Mouse (Mus musculus) frontal cortex, adult (tissue): ENCODE results near the gene Oxct1.

Experiments used
- ATAC-seq: cut with Nextera tagmentation; 2 replicates; pipeline ENCODE4 v1.9.2; 2017; ENCODE audit warnings: mild to moderate bottlenecking, moderate library complexity, mixed read lengths; ENCODE audit not compliant: low TSS enrichment

Gene Oxct1

GRCm38 (mm10) chr15:4026231-4026773 lies at the start of gene Oxct1:
Oxct1 (plus strand) TSS chr15:4026383.
- ATAC-seq, result peak; percentile 88

GRCm38 (mm10) chr15:3978279-3978678 lies 47.9 kb upstream of the Oxct1 start:
- no peak for ATAC-seq

- peak; percentile 94 for ATAC-seq
Measured at GRCm38 (mm10) chr15:3979061-3979848, 46.9 kb upstream of the Oxct1 start, which contains the start of gene Fbxo4. Fbxo4 (minus strand) TSS chr15:3979573.

- ATAC-seq, result no peak; the same call in none of the 2 replicates
Measured at GRCm38 (mm10) chr15:3979871-3980270, 46.3 kb upstream of the Oxct1 start.

GRCm38 (mm10) chr15:3982732-3983131 lies 43.5 kb upstream of the Oxct1 start:
- no peak for ATAC-seq

- no peak for ATAC-seq
Measured at GRCm38 (mm10) chr15:3984876-3985275, 41.3 kb upstream of the Oxct1 start.

GRCm38 (mm10) chr15:3987981-3988380 lies 38.2 kb upstream of the Oxct1 start:
- ATAC-seq, result no peak

- no peak for ATAC-seq
Measured at GRCm38 (mm10) chr15:3994852-3995447, 31.2 kb upstream of the Oxct1 start.

- ATAC-seq, result peak; percentile 97
Measured at GRCm38 (mm10) chr15:3995448-3996266, 30.5 kb upstream of the Oxct1 start, which contains the start of gene AW549877. AW549877 (minus strand) TSS chr15:3995744.

- ATAC-seq, result no peak
Measured at GRCm38 (mm10) chr15:3996267-3997010, 29.7 kb upstream of the Oxct1 start.

- no peak for ATAC-seq
Measured at GRCm38 (mm10) chr15:3999144-3999543, 27.0 kb upstream of the Oxct1 start.

GRCm38 (mm10) chr15:4000536-4000935 lies 25.6 kb upstream of the Oxct1 start:
- ATAC-seq, result no peak

- no peak for ATAC-seq
Measured at GRCm38 (mm10) chr15:4013873-4014272, 12.3 kb upstream of the Oxct1 start.

GRCm38 (mm10) chr15:4020711-4021110 lies 5.5 kb upstream of the Oxct1 start:
- peak; percentile 52 for ATAC-seq

GRCm38 (mm10) chr15:4023747-4024146 lies 2.4 kb upstream of the Oxct1 start:
- ATAC-seq, result no peak

- no peak for ATAC-seq
Measured at GRCm38 (mm10) chr15:4024726-4025507, 1.3 kb upstream of the Oxct1 start.

GRCm38 (mm10) chr15:4025508-4025904 lies 677 bp upstream of the Oxct1 start:
- ATAC-seq, result no peak

GRCm38 (mm10) chr15:4026831-4027584 lies 825 bp downstream of the Oxct1 start:
- peak; percentile 66 for ATAC-seq

- no peak for ATAC-seq
Measured at GRCm38 (mm10) chr15:4027671-4028410, 1.7 kb downstream of the Oxct1 start.
